Mouse (Mus musculus) spleen, adult 2 months (tissue): ENCODE data around the gene Arl4c. TPM values are rescaled to one million over a fixed set of nuclear protein-coding genes. Genes with fewer than 3 reads are reported as not detected.

Experiments
- DNase-seq, 2 experiments: peaks; one replicate each; pipeline versions ENCODE4 v3.0.0 to v3.0.0-alpha.2; 2012 to 2021; ENCODE audit warnings: low spot score in 2 of 2, low read depth in 1 of 2
- H3K27ac ChIP-seq: fragments of 200-500 bp; 2 replicates; pipeline ENCODE4 v1.5.1; 2012; ENCODE audit warnings: low read length, inconsistent platforms; ENCODE audit not compliant: insufficient read depth
- H3K27me3 ChIP-seq: fragments of 200-500 bp; 2 replicates; pipeline ENCODE4 v1.6.1; 2012; ENCODE audit warnings: mild to moderate bottlenecking, moderate library complexity, low read length, inconsistent platforms; ENCODE audit not compliant: control insufficient read depth, insufficient read depth
- H3K36me3 ChIP-seq: fragments of 200-500 bp; 2 replicates; pipeline ENCODE4 v1.6.1; 2012; ENCODE audit warnings: mild to moderate bottlenecking, low read length, inconsistent platforms; ENCODE audit not compliant: control insufficient read depth, insufficient read depth
- H3K4me1 ChIP-seq: fragments of 200-500 bp; 2 replicates; pipeline ENCODE4 v1.6.1; 2011; ENCODE audit warnings: inconsistent platforms; ENCODE audit not compliant: control insufficient read depth, insufficient read depth, insufficient read length
- H3K4me3 ChIP-seq: fragments of 200-500 bp; 2 replicates; pipeline ENCODE4 v1.5.1; 2011; ENCODE audit warnings: mild to moderate bottlenecking, inconsistent platforms; ENCODE audit not compliant: insufficient read depth, insufficient read length; ENCODE audit errors: extremely low read depth
- CTCF ChIP-seq: fragments of 200-500 bp; IDR thresholded peaks from 2 replicates; pipeline ENCODE4 v1.5.1; 2011; ENCODE audit warnings: mild to moderate bottlenecking, inconsistent platforms; ENCODE audit not compliant: insufficient read depth, insufficient read length, insufficient replicate concordance; ENCODE audit errors: extremely low read depth
- POLR2A ChIP-seq: fragments of 200-500 bp; IDR thresholded peaks from 2 replicates; pipeline ENCODE4 v1.6.1; 2011; ENCODE audit warnings: low read depth, low read length, inconsistent platforms
- WGBS: fragments of 180-500 bp; shearing (Covaris S2); methylation state at CpG from one replicate; pipeline ENCODE4 v1.1.7; 2018; 5-methylcytosine and 5-hydroxymethylcytosine counted together
- polyA plus RNA-seq: library from polyadenylated mRNA; depleted of rRNA; stranded (reverse); fragments of >200 nt; gene quantifications from 2 replicates; pipeline ENCODE4 v1.2.3, GENCODE M21; 2012

Gene Arl4c
- polyA plus RNA-seq, 1 experiment, result 31.0 TPM

DNA sequence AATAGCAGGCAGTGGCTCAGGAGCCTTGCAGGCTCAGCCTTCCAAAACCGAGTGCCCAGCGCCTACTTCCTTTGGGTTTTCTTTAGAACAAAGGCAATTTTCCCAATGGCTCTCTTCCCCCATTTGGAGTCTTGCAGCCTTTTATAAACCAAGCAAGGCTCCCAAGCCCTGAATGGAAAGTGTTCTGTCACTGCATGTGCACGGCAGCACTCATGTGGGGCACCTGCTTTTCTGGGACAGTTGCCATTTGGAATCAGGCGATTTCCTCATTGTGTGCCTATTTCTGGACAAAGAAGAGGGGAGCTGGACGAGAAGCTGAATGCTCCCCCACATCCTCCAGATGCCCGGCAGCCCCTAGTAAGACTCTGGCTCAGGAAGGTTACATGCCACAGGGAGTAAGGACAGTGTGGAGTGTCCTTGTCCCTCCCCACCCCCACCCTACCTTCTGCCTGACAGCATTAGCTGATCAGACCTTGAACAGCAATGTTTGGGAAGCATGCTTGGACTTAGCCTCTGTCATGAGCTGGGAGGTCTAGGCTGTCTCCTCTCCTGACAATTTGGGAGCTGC lies 43.6 kb downstream of the Arl4c start:
- 62% methylated on average over 6 of the region's 6 CpGs for WGBS
- TF ChIP-seq CTCF (no peak), POLR2A (no peak)
- H3K4me1 ChIP-seq, result peaks cover 29% of the 10 kb centered on the region; the same call in 1 of the 2 replicates
- H3K27me3 ChIP-seq, result no peaks in the 10 kb centered on the region
- no peak overlapping the region for H3K27ac ChIP-seq
- no peaks in the 10 kb centered on the region for H3K36me3 ChIP-seq
- no peak for DNase-seq
- no peak overlapping the region for H3K4me3 ChIP-seq

DNA sequence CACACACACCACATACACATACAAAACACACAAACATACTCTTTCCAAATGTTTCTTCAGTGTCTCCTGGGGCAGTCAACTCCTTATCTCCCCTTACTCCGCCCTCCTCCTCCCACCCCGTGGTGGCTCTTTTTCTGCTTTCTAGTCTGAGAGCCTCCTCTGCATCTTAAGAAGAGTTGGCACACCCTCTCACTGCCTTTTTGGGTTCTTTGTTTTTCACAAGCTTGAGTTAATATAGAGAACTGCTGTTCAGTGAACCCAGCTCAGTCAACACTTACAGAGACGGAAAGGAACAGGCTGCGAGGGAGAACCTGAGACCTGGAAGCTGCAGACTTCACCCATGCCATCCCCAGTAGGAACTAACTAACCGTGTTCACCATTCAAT lies 45.9 kb downstream of the Arl4c start:
- Histone ChIP-seq H3K27me3 (no peaks in the 10 kb centered on the region), H3K4me3 (no peak overlapping the region), H3K4me1 (peaks cover 29% of the 10 kb centered on the region; the same call in 1 of the 2 replicates), H3K27ac (peak overlapping the region; percentile 79), H3K36me3 (no peaks in the 10 kb centered on the region)
- peak in 1 of 2 experiments; percentile 18 for DNase-seq
- 56% methylated on average over 5 of the region's 5 CpGs for WGBS
- TF ChIP-seq CTCF, result no peak
- TF ChIP-seq POLR2A, result no peak

DNA sequence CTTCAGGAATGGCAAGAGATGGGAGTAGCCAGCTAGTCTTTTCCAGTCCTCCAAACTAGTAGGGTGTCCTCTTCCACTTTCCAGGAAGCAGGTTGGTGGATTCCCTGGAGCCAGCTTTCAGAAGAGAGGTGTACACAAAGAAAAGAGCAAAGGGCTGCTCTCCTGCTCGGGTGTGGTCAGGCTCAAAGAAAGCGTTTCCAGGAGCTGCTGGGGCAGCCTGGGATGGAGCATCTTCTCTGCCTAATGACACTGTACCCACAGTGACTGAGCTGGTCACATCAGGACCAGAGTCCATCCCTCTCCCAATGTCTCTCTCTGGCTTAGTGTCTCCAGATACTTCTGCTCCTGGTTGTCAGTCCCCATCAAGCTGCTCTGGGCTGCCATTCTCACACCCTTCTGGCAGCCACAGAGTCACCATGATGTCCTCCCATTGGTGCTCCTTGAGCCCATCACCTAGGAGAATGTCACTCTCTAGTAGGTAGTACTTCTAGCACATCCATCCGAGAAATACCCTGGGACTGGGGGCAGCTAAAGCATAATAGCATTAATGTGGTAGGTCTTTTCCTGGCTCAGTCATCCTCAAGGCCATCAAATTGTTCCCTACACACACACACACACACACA lies 46.4 kb downstream of the Arl4c start:
- Histone ChIP-seq H3K27ac (peak overlapping the region; percentile 79), H3K36me3 (no peaks in the 10 kb centered on the region), H3K4me3 (no peak overlapping the region), H3K4me1 (peaks cover 29% of the 10 kb centered on the region; the same call in 1 of the 2 replicates), H3K27me3 (no peaks in the 10 kb centered on the region)
- TF ChIP-seq CTCF (no peak), POLR2A (no peak)
- no peak for DNase-seq
- WGBS, result 64% methylated on average over 3 of the region's 3 CpGs

DNA sequence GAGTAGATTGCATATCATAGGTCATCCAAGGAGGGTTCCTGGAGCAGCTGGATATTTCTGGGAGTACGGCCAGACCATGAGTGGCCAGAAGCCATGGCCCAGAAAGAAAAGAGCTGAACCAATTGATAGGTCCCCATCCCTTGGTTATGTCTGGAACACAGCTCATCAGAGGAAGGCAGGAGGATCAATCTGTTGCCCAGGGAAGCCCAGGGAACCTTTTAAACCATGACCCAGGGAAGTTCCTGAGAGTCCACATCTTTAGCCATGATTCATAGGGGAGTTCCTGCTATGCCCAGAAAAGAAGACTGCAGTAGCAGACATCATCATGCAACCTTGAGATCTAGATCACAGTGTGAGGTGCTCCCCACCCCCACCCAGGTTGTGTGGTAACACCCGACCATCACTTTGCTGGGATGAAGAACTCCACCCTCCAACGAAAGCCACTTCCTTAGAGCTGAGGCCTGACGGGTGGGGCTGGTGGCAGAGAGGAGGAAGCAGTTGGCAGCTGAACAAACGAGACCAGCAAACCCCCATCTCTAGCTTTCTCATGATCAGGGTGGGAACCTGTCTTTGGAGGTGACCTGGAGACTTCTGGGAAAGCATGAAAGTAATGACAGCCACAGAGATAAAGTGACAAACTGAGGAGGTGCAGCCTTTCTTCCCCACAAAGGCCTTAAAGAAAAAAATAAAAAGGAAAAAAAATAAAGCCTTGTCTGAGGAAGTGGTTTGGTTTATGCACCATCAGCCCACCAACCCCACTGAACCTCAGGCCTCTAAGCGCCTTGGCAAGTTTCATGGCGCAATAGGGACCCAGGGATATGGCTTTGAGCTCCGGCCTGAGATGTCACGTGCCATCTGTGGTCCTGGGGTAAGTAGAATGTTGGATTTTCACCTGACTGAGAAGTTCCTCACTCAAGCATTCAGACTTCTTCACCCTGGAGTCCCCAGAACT lies 47.2 kb downstream of the Arl4c start:
- H3K27ac ChIP-seq, result peak overlapping the region; percentile 79
- 16% methylated on average over 9 of the region's 9 CpGs for WGBS

DNA sequence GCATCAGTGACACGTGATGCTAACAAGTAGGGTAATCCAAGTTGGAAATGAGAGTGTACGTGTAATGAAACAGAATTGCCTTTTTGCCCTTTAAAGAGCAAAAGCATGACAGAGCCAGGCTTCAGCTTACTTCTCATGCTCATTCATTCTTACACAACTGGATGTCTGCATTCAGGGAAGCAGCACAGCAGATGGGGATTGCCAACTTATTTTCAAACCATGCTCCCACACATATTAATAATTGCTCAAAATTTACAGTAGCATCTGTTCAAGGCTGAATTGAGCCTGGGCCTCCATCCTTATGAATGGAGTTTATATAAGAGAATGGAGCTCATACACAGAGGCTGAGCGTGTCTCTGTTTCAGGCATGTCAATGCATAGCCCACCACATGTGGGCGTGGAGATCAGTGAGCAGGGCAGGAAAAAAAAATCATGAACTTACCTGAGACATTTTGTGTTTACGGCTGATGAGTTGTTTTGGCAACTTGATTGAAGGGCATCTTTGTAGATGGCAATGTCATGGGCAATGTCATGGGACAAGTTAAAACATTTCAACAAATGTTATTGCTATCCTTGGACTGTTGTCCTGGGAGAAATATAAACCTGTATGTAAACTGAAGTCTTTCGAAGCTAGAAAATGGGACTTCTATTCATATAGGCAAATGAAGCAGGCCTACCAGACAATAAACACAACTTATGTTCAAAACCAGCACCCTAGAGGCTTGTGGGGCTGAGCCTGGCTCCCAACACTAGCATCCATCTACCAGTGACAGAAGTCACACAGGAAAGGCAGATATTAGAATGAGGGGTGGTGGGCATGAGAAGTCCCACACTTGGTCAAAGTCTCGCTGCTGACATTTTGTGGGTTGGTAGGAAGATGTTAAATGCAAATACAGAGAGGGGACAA lies 48.2 kb downstream of the Arl4c start:
- H3K4me1 ChIP-seq, result peaks cover 29% of the 10 kb centered on the region; the same call in 1 of the 2 replicates
- no peak for TF ChIP-seq CTCF
- no peak for TF ChIP-seq POLR2A
- no peak for DNase-seq
- H3K36me3 ChIP-seq, result no peaks in the 10 kb centered on the region
- H3K27ac ChIP-seq, result peak overlapping the region; percentile 53
- WGBS, result 85% methylated on average over 7 of the region's 7 CpGs
- no peak overlapping the region for H3K4me3 ChIP-seq
- H3K27me3 ChIP-seq, result no peaks in the 10 kb centered on the region

More for the DNA sequence above, 47.2 kb downstream of the Arl4c start:
- no peak overlapping the region for H3K4me3 ChIP-seq
- H3K4me1 ChIP-seq, result peaks cover 29% of the 10 kb centered on the region; the same call in 1 of the 2 replicates
- no peaks in the 10 kb centered on the region for H3K36me3 ChIP-seq
- TF ChIP-seq POLR2A (no peak), CTCF (no peak)
- H3K27me3 ChIP-seq, result no peaks in the 10 kb centered on the region
- DNase-seq, result peak; percentile 64 to 73

DNA sequence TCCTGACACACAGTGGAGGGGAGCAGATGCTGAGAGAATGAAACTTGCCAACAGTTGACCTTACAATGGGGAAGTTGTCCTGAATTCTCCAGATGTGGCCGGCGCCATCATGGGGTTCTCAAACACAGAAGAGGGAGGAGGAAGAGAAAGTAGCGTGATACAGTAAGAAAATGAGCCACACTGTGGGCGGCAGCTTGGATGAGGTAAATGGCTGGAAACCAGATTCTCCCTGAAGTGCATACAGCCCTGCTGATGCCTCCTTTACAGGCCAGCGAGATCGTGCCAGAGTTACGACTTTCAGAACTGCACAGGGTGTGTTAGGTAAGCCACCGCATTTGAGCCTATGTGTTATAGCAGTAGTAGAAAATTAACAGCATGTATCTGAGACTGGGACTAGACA lies 49.3 kb downstream of the Arl4c start:
- 52% methylated on average over 8 of the region's 8 CpGs for WGBS
- no peak overlapping the region for H3K27ac ChIP-seq
- H3K36me3 ChIP-seq, result no peaks in the 10 kb centered on the region

More for the DNA sequence above, 49.3 kb downstream of the Arl4c start:
- Histone ChIP-seq H3K4me3 (no peak overlapping the region), H3K27me3 (no peaks in the 10 kb centered on the region), H3K4me1 (peaks cover 29% of the 10 kb centered on the region; the same call in 1 of the 2 replicates)
- TF ChIP-seq CTCF, result no peak
- TF ChIP-seq POLR2A, result no peak
- DNase-seq, result no peak
